Mouse (Mus musculus): ENCODE results near the gene Pygm.

- TF ChIP-seq CTCF (IDR thresholded peaks at IDR 0.05; ENCODE audit: borderline replicate concordance, extremely low read depth, insufficient read depth, insufficient read length) (no peak), POLR2A (IDR thresholded peaks at IDR 0.05; ENCODE audit: borderline replicate concordance, extremely low read depth, insufficient read depth, insufficient read length, poor library complexity, severe bottlenecking) (no peak)
These were observed 21.2 kb downstream of the Pygm start for GRCm38 (mm10) chr19:6405433-6405832.

Data from brain, embryonic 14.5 days (tissue).